Mouse (Mus musculus) kidney, adult 8-10 months (tissue): ENCODE results near the gene Slc22a14.

Source experiments
- DNase-seq, 2 experiments: peaks; one replicate each; pipeline ENCODE4 v3.0.0; 2022

Slc22a14 gene

DNA sequence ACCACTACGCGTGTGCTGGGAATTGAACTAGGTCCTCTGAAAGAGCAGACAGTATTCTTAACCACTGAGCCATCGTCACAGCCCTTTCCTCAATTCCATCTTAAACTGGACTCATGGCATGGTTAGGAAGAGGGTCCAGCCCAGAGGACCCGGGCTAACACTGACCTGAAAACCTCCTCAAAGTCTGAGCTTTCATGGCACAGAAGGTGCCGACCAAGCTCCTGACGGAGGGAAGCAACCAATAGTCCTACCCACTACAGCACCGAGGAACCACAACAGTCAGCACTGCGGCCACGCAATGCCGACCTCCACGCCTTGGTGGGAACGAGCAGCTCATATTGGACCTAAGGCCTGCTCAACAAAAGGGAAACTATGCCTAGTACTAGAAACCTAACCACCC lies 109.2 kb downstream of the Slc22a14 start:
- no peak for DNase-seq

- no peak for DNase-seq
Measured at GRCm38 (mm10) chr9:119255096-119255495, 110.3 kb downstream of the Slc22a14 start.

DNA sequence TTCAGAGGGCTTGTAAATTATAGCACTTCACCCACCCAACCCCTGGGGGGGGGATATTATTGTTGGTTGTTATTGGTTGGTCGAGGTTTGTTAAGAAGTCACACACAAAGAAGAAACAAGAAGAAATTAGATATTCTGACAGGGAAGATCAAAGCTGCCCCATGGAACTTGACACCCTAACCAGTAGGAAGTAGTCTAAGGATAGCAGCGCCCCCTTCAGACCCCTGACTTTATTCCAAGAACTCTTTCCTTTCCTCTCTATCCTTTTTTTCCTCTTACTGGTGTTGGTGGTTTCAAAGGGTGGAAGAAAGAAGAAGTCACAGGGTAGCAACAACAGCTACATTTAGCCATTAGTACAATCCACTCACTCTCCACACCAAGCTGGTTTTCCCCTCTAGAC lies 111.2 kb downstream of the Slc22a14 start:
- no peak for DNase-seq

GRCm38 (mm10) chr9:119247996-119248395 lies 117.4 kb downstream of the Slc22a14 start:
- DNase-seq, result no peak

GRCm38 (mm10) chr9:119246826-119247225 lies 118.5 kb downstream of the Slc22a14 start:
- peak; percentile 87 to 88 for DNase-seq

DNA sequence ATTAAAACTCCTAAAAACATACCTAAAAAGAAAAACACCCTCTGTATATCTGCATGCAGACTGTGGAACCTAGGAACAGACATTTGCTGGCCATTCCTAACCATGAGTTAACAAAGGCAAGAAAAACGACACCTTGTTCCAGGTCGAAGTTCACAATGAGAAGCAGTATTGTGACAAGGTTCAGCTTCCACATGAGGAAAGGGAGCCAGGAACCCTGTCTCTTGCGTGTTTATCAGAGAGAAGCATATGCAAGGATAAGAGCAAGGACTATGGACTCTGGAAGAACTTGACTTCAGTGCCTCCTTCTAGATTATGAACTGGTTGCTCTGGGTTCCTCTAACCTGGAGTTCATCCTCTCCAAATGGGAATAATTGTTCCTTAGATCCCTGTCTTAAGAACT lies 121.4 kb downstream of the Slc22a14 start:
- peak; percentile 48 to 67 for DNase-seq

- DNase-seq, result no peak
Measured at GRCm38 (mm10) chr9:119241169-119241865, 124.0 kb downstream of the Slc22a14 start.

DNA sequence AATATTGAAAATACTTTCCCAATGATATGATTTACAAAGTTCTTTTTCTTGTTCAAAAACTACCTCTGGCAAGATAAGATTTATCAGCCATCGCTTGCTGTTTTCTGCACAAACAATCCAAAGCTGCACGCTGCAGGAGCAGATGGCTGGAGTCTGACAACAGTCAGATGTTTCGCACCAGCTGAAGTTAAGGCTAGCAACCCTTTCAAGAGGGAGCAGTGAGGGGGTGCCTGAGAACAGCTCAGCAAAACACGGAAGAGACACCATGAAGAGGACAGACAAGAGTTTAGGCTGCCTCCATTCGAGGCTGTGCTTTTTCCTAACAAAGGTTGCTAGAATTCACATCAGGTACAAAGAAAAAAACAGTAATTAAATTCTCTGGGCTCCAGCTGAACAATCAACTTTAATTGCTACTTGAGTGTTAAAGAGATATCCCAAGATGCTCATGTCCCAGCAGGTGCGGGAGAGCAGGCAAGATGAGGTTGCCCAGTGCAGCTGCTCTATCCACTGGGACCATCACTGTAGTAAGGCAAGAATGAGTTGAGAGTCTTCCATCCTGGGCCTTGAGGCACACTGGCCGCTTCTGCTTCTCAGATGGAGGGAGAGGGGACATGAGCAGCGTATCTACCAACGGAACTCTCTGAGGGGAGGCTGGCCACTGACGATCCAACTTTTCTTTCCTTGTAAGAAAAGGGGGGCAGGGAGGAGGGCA lies 124.9 kb downstream of the Slc22a14 start:
- no peak for DNase-seq

DNA sequence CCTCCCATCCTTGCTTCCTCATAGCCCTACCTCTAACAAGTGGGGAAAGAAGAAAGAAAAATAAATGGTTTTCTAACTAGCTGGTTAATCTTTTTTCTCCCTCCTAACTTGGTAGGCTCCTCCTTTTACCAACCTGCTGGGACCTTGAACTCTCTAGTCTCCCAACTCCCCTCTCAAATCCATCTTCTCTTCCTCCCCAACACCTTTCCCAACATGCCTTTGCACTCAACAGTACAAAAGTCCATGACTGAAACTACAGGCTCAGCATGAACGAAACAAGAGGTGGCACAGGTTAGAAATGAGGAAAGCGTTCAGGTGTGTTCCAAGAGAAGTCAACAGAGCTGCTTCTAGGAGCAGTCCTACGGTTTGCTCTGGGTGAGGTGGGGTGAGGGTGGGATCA lies 126.1 kb downstream of the Slc22a14 start:
- peak; percentile 52 to 82 for DNase-seq

DNA sequence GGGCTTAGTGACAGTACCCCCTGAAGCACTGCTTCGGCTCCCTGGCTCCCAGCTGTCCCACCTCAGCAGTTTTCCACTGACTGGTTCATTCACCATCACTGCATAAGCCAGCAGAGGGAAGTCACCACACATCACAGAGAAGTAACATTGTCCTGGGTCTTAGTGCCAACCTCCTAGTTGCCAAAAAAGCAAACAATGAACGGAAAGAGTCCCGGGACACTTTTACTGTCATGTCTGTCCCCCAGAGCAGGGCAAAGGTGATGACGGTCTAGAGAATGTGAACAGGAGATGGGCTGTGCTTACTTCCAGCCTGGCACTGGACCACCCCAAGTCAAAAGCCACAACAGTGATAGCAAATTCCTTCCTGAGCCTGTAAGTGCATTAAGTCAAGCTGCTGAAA lies 126.6 kb downstream of the Slc22a14 start:
- peak in 1 of 2 experiments; percentile 44 for DNase-seq

GRCm38 (mm10) chr9:119231552-119231951 lies 133.8 kb downstream of the Slc22a14 start:
- DNase-seq, result no peak

- no peak for DNase-seq
Measured at GRCm38 (mm10) chr9:119230829-119231228, 134.5 kb downstream of the Slc22a14 start.

DNA sequence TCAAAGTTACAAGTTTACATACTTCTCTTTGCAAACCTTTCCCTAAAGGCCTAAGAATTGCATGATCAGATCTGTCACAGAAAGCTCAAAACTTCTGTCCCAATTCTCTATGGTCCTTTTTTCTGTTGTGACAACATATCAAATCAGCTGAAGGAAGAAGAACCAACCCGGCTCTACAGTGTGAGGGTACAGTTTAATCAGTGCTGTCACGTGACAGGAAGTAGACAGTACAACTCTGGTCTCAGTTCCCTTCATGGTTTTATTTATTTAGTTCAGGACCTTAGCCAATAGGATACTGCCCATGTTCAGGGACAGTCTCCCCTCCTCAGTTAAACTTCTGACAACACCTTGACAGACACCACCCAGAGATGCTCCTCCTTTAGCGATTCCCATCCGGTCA lies 145.1 kb downstream of the Slc22a14 start:
- no peak for DNase-seq

- DNase-seq, result no peak
Measured at GRCm38 (mm10) chr9:119219667-119220066, 145.7 kb downstream of the Slc22a14 start.

DNA sequence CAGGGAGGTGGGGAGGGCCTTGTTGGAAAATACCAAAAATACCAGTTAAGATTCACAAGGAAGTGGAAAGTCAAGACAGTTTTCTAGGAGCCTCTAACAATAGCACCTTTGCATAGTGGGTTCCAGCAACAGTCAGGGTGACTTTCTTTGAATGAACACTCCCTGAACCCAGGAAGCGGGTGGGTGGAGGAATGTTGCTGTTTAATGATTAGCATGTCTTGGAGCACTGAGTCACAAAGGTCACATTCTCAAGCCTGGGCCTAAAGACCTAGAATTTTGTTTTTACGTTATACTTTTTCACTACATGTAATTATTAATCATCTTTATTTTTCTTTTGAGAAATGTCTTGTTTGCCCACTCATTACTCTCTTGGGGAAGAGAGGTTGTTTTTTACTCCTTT lies 150.0 kb downstream of the Slc22a14 start:
- DNase-seq, result peak; percentile 72 to 80

GRCm38 (mm10) chr9:119214601-119215000 lies 150.8 kb downstream of the Slc22a14 start:
- DNase-seq, result peak; percentile 61 to 64

DNA sequence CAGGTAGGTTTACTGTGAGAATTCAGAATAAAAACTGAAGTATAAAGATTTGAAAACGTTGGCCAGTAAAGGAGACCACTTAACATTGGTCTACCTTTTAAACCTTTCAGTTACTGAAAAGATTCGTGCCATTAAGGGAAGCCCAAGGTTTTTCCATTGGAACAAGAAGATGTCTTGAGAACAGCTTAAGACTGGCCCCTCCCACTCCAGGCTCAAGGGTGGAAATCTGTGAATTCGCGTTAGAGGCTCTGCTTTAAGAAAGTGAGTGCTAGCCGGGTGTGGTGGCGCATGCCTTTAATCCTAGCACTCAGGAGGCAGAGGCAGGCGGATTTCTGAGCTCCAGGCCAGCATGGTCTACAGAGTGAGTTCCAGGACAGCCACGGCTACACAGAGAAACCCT lies 152.4 kb downstream of the Slc22a14 start:
- no peak for DNase-seq

DNA sequence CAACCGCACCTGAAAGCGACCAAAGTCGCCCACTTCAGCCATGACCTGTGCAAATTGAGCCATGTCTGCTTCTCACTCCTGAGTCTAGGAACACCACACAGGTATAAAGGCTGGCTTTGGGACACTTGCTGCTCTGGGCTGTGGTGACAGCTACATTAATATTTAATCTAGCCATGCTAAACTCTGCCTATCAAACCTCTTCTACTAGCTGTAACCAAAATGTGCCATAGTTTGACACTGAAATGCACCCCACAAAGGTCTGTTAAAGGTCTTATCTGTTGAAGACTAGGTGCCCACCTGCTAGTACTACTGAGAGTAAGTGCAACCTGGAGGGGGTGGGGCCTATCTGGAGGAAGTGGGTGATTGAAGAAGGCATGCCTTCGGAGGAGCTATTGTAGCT lies 156.4 kb downstream of the Slc22a14 start, which contains the start of gene Slc22a13:
Slc22a13 (minus strand) TSS at position 101 of the 400 bp plus-strand sequence.
- no peak for DNase-seq

GRCm38 (mm10) chr9:119207113-119207512 lies 158.2 kb downstream of the Slc22a14 start:
- peak; percentile 64 to 91 for DNase-seq

- DNase-seq, result peak; percentile 43 to 70
Measured at GRCm38 (mm10) chr9:119206666-119207065, 158.7 kb downstream of the Slc22a14 start.

GRCm38 (mm10) chr9:119205756-119206155 lies 159.6 kb downstream of the Slc22a14 start:
- DNase-seq, result peak in 1 of 2 experiments; percentile 41

GRCm38 (mm10) chr9:119203617-119204016 lies 161.7 kb downstream of the Slc22a14 start:
- no peak for DNase-seq

- peak; percentile 32 to 49 for DNase-seq
Measured at GRCm38 (mm10) chr9:119201653-119202052, 163.7 kb downstream of the Slc22a14 start.

DNA sequence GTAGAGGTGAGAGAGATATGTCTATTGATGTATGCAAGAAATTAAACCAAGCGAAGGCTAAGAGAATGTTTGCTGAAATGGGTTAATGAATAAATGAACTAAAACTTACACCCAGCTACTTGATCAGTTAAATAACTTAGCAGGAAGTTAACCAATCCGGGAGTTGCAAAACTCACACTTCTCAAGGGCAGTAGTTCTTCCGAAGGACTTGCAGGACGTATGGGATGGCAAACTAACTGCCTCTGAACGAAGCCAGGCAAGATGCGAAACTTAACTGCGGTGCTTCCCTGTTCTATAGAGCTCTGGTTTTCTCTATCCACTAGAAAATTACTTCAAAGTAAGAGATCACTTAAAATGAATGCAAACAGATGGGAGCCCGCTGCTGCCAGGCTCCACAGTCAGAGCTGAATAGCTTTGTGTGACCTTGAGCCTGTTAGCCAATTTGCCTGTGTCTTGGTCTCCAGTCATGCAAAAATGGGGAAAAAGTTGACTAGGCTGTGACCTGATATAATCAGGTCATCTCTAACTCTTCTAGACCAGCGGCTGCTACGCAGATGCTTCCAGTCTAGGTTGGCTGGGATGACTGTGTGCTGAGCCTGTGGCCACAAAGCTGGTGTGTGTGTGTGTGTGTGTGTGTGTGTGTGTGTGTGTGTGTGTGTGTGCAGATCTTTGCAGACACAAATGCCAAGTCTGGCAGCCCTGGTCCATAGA lies 166.0 kb downstream of the Slc22a14 start:
- DNase-seq, result peak; percentile 54 to 71
